Mouse (Mus musculus) heart, embryonic 16.5 days (tissue): ENCODE data around the gene Ppp1r3c. TPM values are rescaled to one million over a fixed set of nuclear protein-coding genes. Genes with fewer than 3 reads are reported as not detected.

Source experiments
- ATAC-seq: fragments of 200-750 bp; cut with Nextera tagmentation; replicated peaks from 2 replicates; pipeline ENCODE4 v1.8.0; 2017; ENCODE audit warnings: moderate number of reproducible peaks; ENCODE audit not compliant: insufficient read depth, low FRiP score; ENCODE audit errors: extremely low read depth
- H3K27ac ChIP-seq: fragments of 300-500 bp; sonication (generic); 2 replicates; pipeline ENCODE4 v1.5.1; 2014; ENCODE audit warnings: mild to moderate bottlenecking, low read length, control low read depth, moderate library complexity
- H3K27me3 ChIP-seq: fragments of 300-500 bp; sonication (generic); 2 replicates; pipeline ENCODE4 v1.6.1; 2014; ENCODE audit warnings: low read length, mixed read lengths; ENCODE audit not compliant: control insufficient read depth, insufficient read depth
- H3K36me3 ChIP-seq: fragments of 300-500 bp; sonication (generic); 2 replicates; pipeline ENCODE4 v1.6.1; 2014; ENCODE audit not compliant: control insufficient read depth, insufficient read depth
- H3K4me1 ChIP-seq: fragments of 300-500 bp; sonication (generic); 2 replicates; pipeline ENCODE4 v1.6.1; 2014; ENCODE audit warnings: low read length, mixed read lengths; ENCODE audit not compliant: control insufficient read depth, insufficient read depth
- H3K4me2 ChIP-seq: fragments of 300-500 bp; sonication (generic); 2 replicates; pipeline ENCODE4 v1.6.1; 2014; ENCODE audit warnings: low read depth, mild to moderate bottlenecking, control low read depth, low read length
- H3K4me3 ChIP-seq: fragments of 300-500 bp; sonication (generic); 2 replicates; pipeline ENCODE4 v1.5.1; 2014; ENCODE audit warnings: mild to moderate bottlenecking, control low read depth, low read length
- H3K9ac ChIP-seq: fragments of 300-500 bp; sonication (generic); 2 replicates; pipeline ENCODE4 v1.6.1; 2014; ENCODE audit warnings: low read length, control low read depth
- H3K9me3 ChIP-seq: fragments of 300-500 bp; sonication (generic); replicated peaks from 2 replicates; pipeline ENCODE4 v1.6.1; 2016; ENCODE audit warnings: low read length; ENCODE audit not compliant: control insufficient read depth
- WGBS: fragments of 180-500 bp; shearing (Covaris S2); extraction: QIAGEN DNeasy Blood & Tissue Kit; methylation state at CpG from one replicate; pipeline ENCODE4 v1.1.7; 2014; 5-methylcytosine and 5-hydroxymethylcytosine counted together
- polyA plus RNA-seq: library from polyadenylated mRNA; unstranded; fragments of >200 nt; fragmentation: Nextera tagmentation; extraction: Ambion mirVana; gene quantifications from 2 replicates; pipeline ENCODE4 v1.2.1, GENCODE M21; 2015

Gene Ppp1r3c
- polyA plus RNA-seq, 1 experiment from 2014 or later = 117 TPM

DNA sequence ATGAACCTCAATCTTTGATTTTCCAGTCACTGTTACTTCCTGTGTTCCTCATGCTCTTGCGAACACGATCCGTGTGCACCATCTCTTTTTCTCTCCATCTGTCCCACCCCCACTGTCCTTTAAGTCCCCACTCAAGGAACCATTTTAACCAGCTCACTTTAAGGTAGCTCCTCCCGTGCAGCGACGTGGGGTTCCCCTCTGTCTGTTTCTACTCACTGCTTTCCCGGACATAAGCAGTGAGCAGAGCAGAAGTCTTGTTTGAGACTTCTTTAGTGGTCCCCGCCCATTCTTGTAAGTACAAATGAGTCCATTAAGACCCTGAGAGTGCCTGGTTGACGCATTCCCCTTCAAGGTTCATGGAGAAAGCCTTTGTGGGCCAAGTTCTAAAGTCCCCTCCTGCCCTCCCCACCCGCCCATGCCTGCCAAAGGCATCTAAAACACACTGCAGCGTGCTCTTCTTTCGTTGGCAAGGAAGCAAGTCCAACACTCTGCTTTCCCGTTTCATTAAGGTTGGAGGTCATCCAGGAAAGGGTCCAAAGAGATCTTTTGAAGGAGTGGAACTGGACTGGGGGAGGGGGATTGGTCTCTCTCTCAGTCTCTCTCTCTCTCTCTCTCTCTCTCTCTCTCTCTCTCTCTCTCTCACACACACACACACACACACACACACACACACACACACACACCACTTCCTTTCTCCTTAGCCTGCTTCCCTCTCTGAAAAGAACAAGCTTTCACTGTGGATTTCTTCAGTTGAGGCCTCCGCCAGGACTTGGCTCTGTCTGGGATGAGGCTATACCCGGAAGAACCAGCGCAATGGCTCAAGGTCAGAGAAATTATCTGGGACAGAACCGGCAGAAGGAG is 30.9 kb downstream of the Ppp1r3c start:
- Histone ChIP-seq H3K36me3 (no peaks in the 10 kb centered on the region), H3K9me3 (peaks cover 2% of the 10 kb centered on the region), H3K27me3 (no peaks in the 10 kb centered on the region), H3K27ac (peak overlapping the region; percentile 85), H3K4me2 (peak overlapping the region; percentile 43), H3K4me3 (no peak overlapping the region), H3K4me1 (peaks cover 28% of the 10 kb centered on the region), H3K9ac (peak overlapping the region; percentile 47)
- peak; percentile 78 for ATAC-seq
- 39% methylated on average over 17 of the region's 17 CpGs for WGBS

- H3K27me3 ChIP-seq = no peaks in the 10 kb centered on the region
- peaks cover 28% of the 10 kb centered on the region for H3K4me1 ChIP-seq
- ATAC-seq = peak; percentile 10; the same call in 1 of the 2 replicates
- no peak overlapping the region for H3K9ac ChIP-seq
- H3K4me3 ChIP-seq = no peak overlapping the region
- peaks cover 2% of the 10 kb centered on the region for H3K9me3 ChIP-seq
- H3K4me2 ChIP-seq = no peak overlapping the region; the same call in 1 of the 2 replicates
- WGBS = 68% methylated on average over 7 of the region's 7 CpGs
- no peaks in the 10 kb centered on the region for H3K36me3 ChIP-seq
- peak overlapping the region; percentile 85 for H3K27ac ChIP-seq
These were observed 31.7 kb downstream of the Ppp1r3c start for GRCm38 (mm10) chr19:36704763-36705162.

DNA sequence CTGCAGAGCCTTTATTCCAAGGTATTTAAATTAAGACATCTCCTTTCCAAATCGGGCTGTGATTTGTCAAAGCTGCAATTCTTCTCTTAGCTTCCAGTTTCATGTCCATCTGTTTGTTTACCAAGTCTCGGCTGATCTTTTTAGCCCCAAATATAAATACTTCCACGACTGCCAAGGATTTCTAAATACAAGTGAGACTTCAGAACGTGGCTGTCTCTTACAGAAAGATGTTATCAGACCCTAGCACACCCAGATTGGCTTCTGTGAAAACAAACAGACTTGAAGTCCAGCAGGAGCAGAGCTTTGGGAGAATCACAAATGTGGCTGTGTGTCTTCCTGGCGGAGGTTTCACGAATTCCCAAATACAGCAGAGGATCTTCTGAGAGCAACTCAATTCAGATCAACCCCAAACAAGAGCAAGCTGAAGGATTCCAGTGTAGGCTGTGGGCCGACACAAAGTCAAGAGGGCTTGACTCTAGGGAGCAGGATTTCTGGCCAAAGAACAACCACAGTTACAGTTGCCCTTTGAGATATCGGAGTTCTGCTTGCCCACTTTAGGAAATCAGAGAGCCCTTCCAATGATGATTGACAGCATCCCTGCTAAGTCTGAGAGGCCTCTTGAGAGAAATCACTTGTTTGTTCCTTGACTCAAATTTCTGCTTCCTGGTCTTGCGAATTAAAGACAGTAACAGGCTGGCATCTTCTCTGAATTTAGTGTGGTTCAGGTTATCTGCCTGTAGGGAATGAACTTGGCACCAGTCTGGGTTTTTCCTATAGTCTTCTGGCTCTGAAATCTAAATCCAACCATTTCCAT is 34.4 kb downstream of the Ppp1r3c start:
- H3K27me3 ChIP-seq = no peaks in the 10 kb centered on the region
- no peak for ATAC-seq
- peaks cover 41% of the 10 kb centered on the region for H3K4me1 ChIP-seq
- H3K9ac ChIP-seq = no peak overlapping the region
- H3K4me2 ChIP-seq = no peak overlapping the region
- WGBS = 31% methylated on average over 9 of the region's 9 CpGs
- no peaks in the 10 kb centered on the region for H3K36me3 ChIP-seq
- H3K4me3 ChIP-seq = no peak overlapping the region
- peak overlapping the region; percentile 13 for H3K27ac ChIP-seq
- peaks cover 6% of the 10 kb centered on the region for H3K9me3 ChIP-seq

- H3K4me2 ChIP-seq = no peak overlapping the region
- H3K27me3 ChIP-seq = no peaks in the 10 kb centered on the region
- no peaks in the 10 kb centered on the region for H3K36me3 ChIP-seq
- H3K4me3 ChIP-seq = no peak overlapping the region
- no peak for ATAC-seq
- 59% methylated on average over 3 of the region's 3 CpGs for WGBS
- peaks cover 6% of the 10 kb centered on the region for H3K9me3 ChIP-seq
- peak overlapping the region; percentile 13; the same call in 1 of the 2 replicates for H3K27ac ChIP-seq
- H3K9ac ChIP-seq = no peak overlapping the region
- H3K4me1 ChIP-seq = peaks cover 47% of the 10 kb centered on the region
These were observed 35.1 kb downstream of the Ppp1r3c start for GRCm38 (mm10) chr19:36701366-36701765.

DNA sequence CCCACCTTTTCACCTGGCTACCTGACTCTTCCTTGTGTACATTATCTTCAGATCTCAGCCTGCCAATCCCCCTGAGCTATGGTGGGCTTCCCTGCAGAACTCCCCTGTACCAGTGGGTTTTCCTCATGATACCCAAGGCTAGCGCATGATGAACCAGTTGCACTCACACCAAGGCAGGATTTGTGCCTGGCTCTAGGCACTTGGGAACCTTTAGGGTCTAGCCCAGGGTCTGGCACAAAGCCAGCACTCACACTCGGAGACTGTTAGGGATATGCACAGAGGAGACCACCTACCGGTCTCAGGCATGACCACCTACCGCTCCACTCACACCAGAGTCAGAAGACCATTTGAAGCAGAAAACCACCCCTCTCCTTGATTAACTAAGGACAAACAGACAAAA is 35.5 kb downstream of the Ppp1r3c start:
- H3K27ac ChIP-seq = no peak overlapping the region
- peaks cover 6% of the 10 kb centered on the region for H3K9me3 ChIP-seq
- no peak overlapping the region for H3K9ac ChIP-seq
- no peak overlapping the region for H3K4me2 ChIP-seq
- H3K27me3 ChIP-seq = no peaks in the 10 kb centered on the region
- no peak overlapping the region for H3K4me3 ChIP-seq
- 64% methylated on average over 4 of the region's 4 CpGs for WGBS
- ATAC-seq = no peak
- H3K36me3 ChIP-seq = no peaks in the 10 kb centered on the region
- H3K4me1 ChIP-seq = peaks cover 46% of the 10 kb centered on the region

GRCm38 (mm10) chr19:36699151-36699550 is 37.3 kb downstream of the Ppp1r3c start:
- H3K9me3 ChIP-seq = peaks cover 6% of the 10 kb centered on the region
- H3K36me3 ChIP-seq = no peaks in the 10 kb centered on the region
- WGBS = 92% methylated on average over 1 of the region's 1 CpGs
- H3K27ac ChIP-seq = no peak overlapping the region
- no peak overlapping the region for H3K4me3 ChIP-seq
- H3K4me1 ChIP-seq = peaks cover 42% of the 10 kb centered on the region
- no peak overlapping the region for H3K9ac ChIP-seq
- H3K4me2 ChIP-seq = no peak overlapping the region
- H3K27me3 ChIP-seq = no peaks in the 10 kb centered on the region
- no peak for ATAC-seq

- ATAC-seq = no peak
- H3K4me1 ChIP-seq = peaks cover 44% of the 10 kb centered on the region
- H3K27me3 ChIP-seq = no peaks in the 10 kb centered on the region
- no peak overlapping the region for H3K4me2 ChIP-seq
- WGBS = 68% methylated on average over 3 of the region's 3 CpGs
- peak overlapping the region; percentile 52; the same call in 1 of the 2 replicates for H3K27ac ChIP-seq
- H3K36me3 ChIP-seq = no peaks in the 10 kb centered on the region
- no peak overlapping the region for H3K4me3 ChIP-seq
- H3K9ac ChIP-seq = no peak overlapping the region
- peaks cover 6% of the 10 kb centered on the region for H3K9me3 ChIP-seq
These were observed 38.3 kb downstream of the Ppp1r3c start for GRCm38 (mm10) chr19:36698200-36698599.

- Histone ChIP-seq H3K27me3 (no peaks in the 10 kb centered on the region), H3K9ac (peak overlapping the region; percentile 34), H3K9me3 (peaks cover 6% of the 10 kb centered on the region), H3K4me2 (peak overlapping the region; percentile 16; the same call in 1 of the 2 replicates), H3K4me1 (peaks cover 37% of the 10 kb centered on the region), H3K4me3 (no peak overlapping the region), H3K27ac (peak overlapping the region; percentile 93), H3K36me3 (no peaks in the 10 kb centered on the region)
- peak; percentile 79 for ATAC-seq
- 17% methylated on average over 7 of the region's 7 CpGs for WGBS
These were observed 39.8 kb downstream of the Ppp1r3c start for GRCm38 (mm10) chr19:36696601-36697122.
